In genomic region chr3:97824011-97824711, GRCm38 (mm10) we compare ENCODE assay signal across 9 mouse cellular contexts.
DNase-seq lines count a peak whose midpoint lies in the region; ATAC-seq and TF ChIP-seq lines count a peak whose summit lies in the region.
"Had no signal": no experiment of that assay in that cellular context is flagged by ENCODE, and none has a peak within 500 bp of the region (broad histone marks: within the 10 kb centered on the region; RNA-seq: fewer than 3 reads in every experiment).

No protein-coding gene starts in this region.

- intact Hi-C loops in gastrocnemius, adult 2 months (cut with DNase I) = loop anchor here (1.0 to 2.0 kb wide), 2 partner anchors 14 to 45 kb away; no protein-coding TSS in a partner anchor

- ATAC-seq in hindbrain, embryonic 14.5 days (ENCODE audit: low FRiP score) = 0 out of 2 replicates have a peak, but pooled peaks have one; percentile 34
- ATAC-seq in liver, embryonic 11.5 days (replicated peaks; ENCODE audit: low FRiP score) = peak; percentile 51; the same call in 1 of the 2 replicates

- H3K36me3 ChIP-seq in hindbrain, embryonic 14.5 days (replicated peaks; ENCODE audit: control insufficient read depth, insufficient read depth) = no peaks in the 10 kb centered on the region
- no peaks in the 10 kb centered on the region for H3K36me3 ChIP-seq in liver, embryonic 11.5 days (ENCODE audit: control insufficient read depth, insufficient read depth, low read length)
- no peaks in the 10 kb centered on the region for H3K36me3 ChIP-seq in myocyte (ENCODE audit: control insufficient read depth, insufficient read depth)
- H3K36me3 ChIP-seq: G1E had no signal

- peaks cover 4% of the 10 kb centered on the region; the same call in 1 of the 2 replicates for H3K4me1 ChIP-seq in hindbrain, embryonic 14.5 days (replicated peaks; ENCODE audit: control insufficient read depth, insufficient read depth, low read length)
- no peaks in the 10 kb centered on the region for H3K4me1 ChIP-seq in liver, embryonic 11.5 days (replicated peaks; ENCODE audit: control insufficient read depth, insufficient read depth, low read length)

- H3K79me2 ChIP-seq in myocyte (ENCODE audit: control insufficient read depth, insufficient read depth) = peaks cover 31% of the 10 kb centered on the region

- peak; percentile 63 for TF ChIP-seq POLR2A in myocyte (IDR thresholded peaks at IDR 0.05; ENCODE audit: insufficient read length, low read depth)

- DNase-seq in layer of hippocampus, adult 2 months (ENCODE audit: low spot score in 2 of 2) = no peak
- DNase-seq in layer of hippocampus, postnatal 36 days = no peak
- DNase-seq in gastrocnemius, adult 2 months = peak; percentile 86
- no peak for DNase-seq in hindbrain, embryonic 14.5 days (ENCODE audit: low spot score)
- peak; percentile 56 for DNase-seq in liver, embryonic 11.5 days (ENCODE audit: low spot score)
- peak; percentile 35 for DNase-seq in yolk sac, embryonic 10.5 days (ENCODE audit: low spot score)
- DNase-seq in right cerebral cortex, postnatal 14 days = no peak

- H3K27me3 ChIP-seq in hindbrain, embryonic 14.5 days (ENCODE audit: control insufficient read depth, insufficient read depth, low read length) = peaks cover 32% of the 10 kb centered on the region
- H3K27me3 ChIP-seq in liver, embryonic 11.5 days (replicated peaks; ENCODE audit: control insufficient read depth, insufficient read depth, low read length) = peaks cover 20% of the 10 kb centered on the region
- no peaks in the 10 kb centered on the region for H3K27me3 ChIP-seq in myocyte (ENCODE audit: control insufficient read depth, insufficient read depth, insufficient read length)

- H3K9me3 ChIP-seq in hindbrain, embryonic 14.5 days (ENCODE audit: control insufficient read depth, low read length) = no peaks in the 10 kb centered on the region
- H3K9me3 ChIP-seq in liver, embryonic 11.5 days (ENCODE audit: control insufficient read depth, low read length) = no peaks in the 10 kb centered on the region
- H3K9me3 ChIP-seq: G1E had no signal

- peak overlapping the region; percentile 2; the same call in 1 of the 2 replicates for H3K9ac ChIP-seq in hindbrain, embryonic 14.5 days
- H3K9ac ChIP-seq in liver, embryonic 11.5 days (ENCODE audit: low read depth, low read length) = 0 out of 2 replicates have a peak overlapping the region, but pooled peaks have one; percentile 25

- TF ChIP-seq CTCF in layer of hippocampus, adult 2 months (conservative IDR thresholded peaks at IDR 0.05) = no peak
- no peak for TF ChIP-seq CTCF in gastrocnemius, adult 2 months (IDR thresholded peaks at IDR 0.05)

- WGBS in hindbrain, embryonic 14.5 days = 2% methylated on average over 29 of the region's 29 CpGs
- 7% methylated on average over 29 of the region's 29 CpGs for WGBS in liver, embryonic 11.5 days

- no peak overlapping the region for H3K27ac ChIP-seq in layer of hippocampus, adult 2 months
- peak overlapping the region; percentile 99 for H3K27ac ChIP-seq in gastrocnemius, adult 2 months
- H3K27ac ChIP-seq in hindbrain, embryonic 14.5 days = no peak overlapping the region
- H3K27ac ChIP-seq in liver, embryonic 11.5 days (ENCODE audit: low read depth, low read length) = no peak overlapping the region

- peak overlapping the region; percentile 52 for H3K4me2 ChIP-seq in hindbrain, embryonic 14.5 days (replicated peaks)
- H3K4me2 ChIP-seq in liver, embryonic 11.5 days = peak overlapping the region; percentile 77
- peak overlapping the region; percentile 79 for H3K4me2 ChIP-seq in myocyte (ENCODE audit: low read depth)

- peak overlapping the region; percentile 72 for H3ac ChIP-seq in myocyte (ENCODE audit: control insufficient read depth, insufficient read length)

- peak overlapping the region; percentile 1; the same call in 1 of the 2 replicates for H3K4me3 ChIP-seq in layer of hippocampus, adult 2 months
- H3K4me3 ChIP-seq in gastrocnemius, adult 2 months = peak overlapping the region; percentile 75
- H3K4me3 ChIP-seq in hindbrain, embryonic 14.5 days (replicated peaks; ENCODE audit: low read length) = peak overlapping the region; percentile 24
- H3K4me3 ChIP-seq in liver, embryonic 11.5 days (ENCODE audit: low read depth, low read length) = peak overlapping the region; percentile 48
- H3K4me3 ChIP-seq in myocyte = peak overlapping the region; percentile 49

TF ChIP-seq in myocyte, 11 proteins besides CTCF, POLR2A, EP300 and RAD21:
- TF ChIP-seq MYOD1 (IDR thresholded peaks at IDR 0.05; ENCODE audit: control insufficient read depth in 1 of 3, insufficient read length in 2 of 3, low read depth in 2 of 3) (peak in 1 of 3 experiments; percentile 53), TCF3 (IDR thresholded peaks at IDR 0.05; ENCODE audit: insufficient read length, low read depth) (no peak), TCF12 (IDR thresholded peaks at IDR 0.05; ENCODE audit: insufficient read depth, poor library complexity, severe bottlenecking) (no peak), REST (IDR thresholded peaks at IDR 0.05; ENCODE audit: insufficient read depth, insufficient read length) (no peak), E2F4 (IDR thresholded peaks at IDR 0.05; ENCODE audit: insufficient read depth) (no peak), MAX (IDR thresholded peaks at IDR 0.05; ENCODE audit: low read depth) (no peak), POLR2AphosphoS2 (IDR thresholded peaks at IDR 0.05; ENCODE audit: insufficient read length, low read depth) (no peak), USF1 (IDR thresholded peaks at IDR 0.05; ENCODE audit: low read depth) (no peak), SRF (IDR thresholded peaks at IDR 0.05; ENCODE audit: control insufficient read depth, insufficient read length, low read depth) (no peak), MYOG (IDR thresholded peaks at IDR 0.05; ENCODE audit: control insufficient read depth in 1 of 3, insufficient read depth in 1 of 3, insufficient read length in 2 of 3, low read depth in 2 of 3) (peak in 1 of 3 experiments; percentile 37)

Comparison
In these comparisons a context has a peak if more than half of its experiments do, and no peak if none do; other contexts are left out.
1. DNase-seq: peak in gastrocnemius, adult 2 months (single experiment), liver, embryonic 11.5 days (single experiment) and yolk sac, embryonic 10.5 days (single experiment); none in layer of hippocampus, adult 2 months (0 of 2), layer of hippocampus, postnatal 36 days (0 of 2), hindbrain, embryonic 14.5 days (single experiment) and right cerebral cortex, postnatal 14 days (single experiment).
2. H3K4me3 ChIP-seq: peak in every context shown above with its lines; median percentile 75 in gastrocnemius, adult 2 months; 49 in myocyte; 48 in liver, embryonic 11.5 days; 24 in hindbrain, embryonic 14.5 days; 1 in layer of hippocampus, adult 2 months.
3. Peak in every context shown above with its lines, with median percentiles within 50 percentile points of each other: H3K4me2 ChIP-seq.